Mouse (Mus musculus): ENCODE measurements around the gene Rab4a.

DNA sequence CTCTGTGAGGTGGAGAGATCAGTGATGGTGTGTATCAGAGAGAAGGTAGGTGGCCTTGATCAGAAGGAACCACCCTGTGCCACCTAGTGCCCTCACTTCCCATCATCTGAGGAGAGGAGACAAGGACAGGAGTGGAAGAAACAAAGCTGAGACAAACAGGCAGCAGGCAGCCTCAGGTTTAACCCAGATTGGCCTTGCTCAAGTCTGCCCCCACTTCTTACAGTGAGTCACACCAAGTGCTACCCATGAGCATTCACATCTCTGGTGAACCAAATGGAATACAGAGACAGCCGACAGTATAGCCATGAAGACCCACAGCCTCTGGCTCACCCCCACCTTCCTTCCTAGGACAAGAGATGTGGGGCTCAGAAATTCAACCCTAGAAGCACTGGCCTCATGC is 46.9 kb upstream of the Rab4a start:
- TF ChIP-seq CTCF (IDR thresholded peaks at IDR 0.05; ENCODE audit: borderline replicate concordance, extremely low read depth, insufficient read depth, insufficient read length): no peak
- no peak for TF ChIP-seq POLR2A (IDR thresholded peaks at IDR 0.05; ENCODE audit: borderline replicate concordance, extremely low read depth, insufficient read depth, insufficient read length, poor library complexity, severe bottlenecking)

Data from brain, embryonic 14.5 days (tissue).